Mouse (Mus musculus): ENCODE results near the gene Olfr305.
"Not testable (repeated sequence)": the region's sequence is repeated elsewhere in the genome, so short reads cannot be mapped to it uniquely, and the experiment has no call there.

Olfr305 gene

DNA sequence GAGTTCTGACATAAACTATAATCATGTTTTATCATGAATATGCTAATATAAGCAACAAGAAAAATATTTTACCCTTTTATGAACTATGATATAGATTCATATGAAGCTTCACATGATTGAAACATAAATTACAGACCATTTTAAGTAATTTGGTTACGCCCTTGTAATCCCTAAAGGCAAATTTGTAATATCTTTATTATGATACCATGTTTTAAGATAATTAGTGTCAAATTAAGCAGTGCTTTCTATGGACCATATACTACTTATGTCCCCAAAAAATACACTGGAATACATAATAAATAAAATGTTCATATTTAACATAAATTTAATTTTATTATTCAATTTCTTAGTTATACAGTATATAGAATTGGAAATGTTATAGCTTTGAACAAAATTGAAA lies at the start of gene Olfr305:
TSS of gene Olfr305 (minus strand) at position 101 of the 400 bp plus-strand sequence.
- DNase-seq = no peak

DNA sequence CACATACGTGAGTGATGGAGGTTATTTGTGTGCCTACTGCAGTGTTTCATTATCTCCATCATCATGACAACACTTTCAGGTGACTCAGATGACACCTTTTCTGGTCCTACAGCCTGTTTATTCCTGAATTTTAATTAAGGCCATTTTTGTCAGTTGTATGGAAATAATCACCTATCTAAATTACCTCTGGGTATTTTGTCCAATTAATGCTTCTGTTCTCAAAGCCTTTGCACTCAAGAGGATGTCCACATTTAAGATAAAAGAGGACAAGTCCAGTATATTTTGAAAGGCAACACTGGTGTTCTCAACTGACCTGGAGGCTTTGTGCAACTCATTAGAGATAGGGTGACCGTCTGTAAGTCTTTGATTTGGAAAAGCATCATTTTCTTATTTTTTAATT lies 36.8 kb upstream of the Olfr305 start, which contains the start of gene Olfr301:
TSS of gene Olfr301 (plus strand) at position 301 of the 400 bp plus-strand sequence.
- no peak for DNase-seq

DNA sequence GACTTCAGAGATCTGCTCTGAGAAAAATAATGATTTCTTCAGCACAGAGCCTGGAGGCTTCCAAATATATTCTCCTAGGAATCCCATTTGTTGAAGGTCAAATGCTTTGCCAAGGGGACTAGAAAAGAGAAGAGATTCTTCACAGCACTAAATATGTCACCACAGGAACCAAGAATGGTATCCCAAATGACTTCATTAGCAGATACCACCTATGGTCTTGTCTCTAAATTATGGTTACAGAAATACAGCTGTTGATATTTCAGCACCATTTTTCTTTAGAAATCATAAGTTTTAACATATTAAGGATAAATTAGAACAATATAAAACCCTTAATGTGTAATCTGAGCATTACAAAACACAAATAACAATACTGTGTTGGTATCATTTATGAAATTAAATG lies 31.0 kb upstream of the Olfr305 start, which contains the start of gene Olfr303:
TSS of gene Olfr303 (minus strand) at position 101 of the 400 bp plus-strand sequence.
- DNase-seq = no peak

DNA sequence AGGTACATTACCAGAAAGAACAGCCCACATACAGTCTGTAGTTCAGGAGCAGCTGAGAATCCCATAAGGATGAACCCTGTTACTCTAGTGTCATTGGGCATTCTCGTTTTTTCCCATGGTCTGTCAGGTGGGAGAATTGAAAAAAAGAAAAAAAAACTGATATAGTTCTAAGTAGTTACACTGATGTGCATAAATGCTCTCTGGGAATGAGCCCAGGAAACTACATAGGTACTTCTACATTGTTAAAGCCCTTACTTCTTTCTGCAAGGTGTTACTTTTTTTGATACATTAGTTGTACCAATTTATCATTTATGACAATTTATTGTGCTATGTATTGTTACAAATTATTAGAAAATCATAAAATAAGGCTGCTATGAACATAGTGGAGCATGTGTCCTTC lies 19.8 kb upstream of the Olfr305 start, which contains the start of gene Olfr304:
TSS of gene Olfr304 (minus strand) at position 101 of the 400 bp plus-strand sequence.
- DNase-seq = no peak

DNA sequence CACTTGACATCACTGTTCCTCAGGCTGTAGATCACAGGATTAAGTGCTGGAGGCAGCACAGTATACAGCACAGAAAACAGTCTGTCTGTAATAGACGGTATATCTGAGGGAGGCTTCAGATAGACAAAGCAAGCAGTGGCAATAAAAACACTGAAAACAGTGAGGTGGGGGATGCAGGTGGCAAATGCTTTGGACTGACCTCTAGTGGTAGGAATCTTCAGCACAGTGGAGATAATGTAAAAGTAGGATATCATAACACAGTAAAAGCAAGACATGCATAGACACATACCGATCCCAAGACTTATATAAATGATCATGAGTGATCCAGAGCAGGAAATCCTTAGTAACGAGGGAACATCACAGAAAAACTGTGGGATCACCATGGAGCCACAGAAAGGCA lies 19.0 kb upstream of the Olfr305 start:
- no peak for DNase-seq

DNA sequence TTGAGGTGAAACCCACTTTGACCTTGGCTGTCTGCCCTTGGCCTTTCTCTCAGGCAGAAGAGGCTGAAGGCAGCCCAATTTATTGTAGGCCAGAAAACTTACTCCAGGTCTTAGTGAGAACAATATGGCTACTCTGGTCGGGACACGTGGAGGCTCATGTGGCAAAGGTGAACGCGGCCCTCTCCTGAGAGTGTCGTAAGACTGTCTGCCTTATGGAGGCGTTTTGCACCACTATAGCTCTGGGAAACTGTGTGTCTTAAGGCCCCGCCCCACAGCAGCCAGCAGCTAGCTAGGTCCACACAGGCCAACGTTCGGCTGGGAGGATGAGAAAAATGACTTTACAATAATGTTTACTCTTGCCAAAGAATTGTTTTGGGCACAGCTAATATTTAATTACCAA lies 20.4 kb downstream of the Olfr305 start:
- DNase-seq = not testable (repeated sequence)

DNA sequence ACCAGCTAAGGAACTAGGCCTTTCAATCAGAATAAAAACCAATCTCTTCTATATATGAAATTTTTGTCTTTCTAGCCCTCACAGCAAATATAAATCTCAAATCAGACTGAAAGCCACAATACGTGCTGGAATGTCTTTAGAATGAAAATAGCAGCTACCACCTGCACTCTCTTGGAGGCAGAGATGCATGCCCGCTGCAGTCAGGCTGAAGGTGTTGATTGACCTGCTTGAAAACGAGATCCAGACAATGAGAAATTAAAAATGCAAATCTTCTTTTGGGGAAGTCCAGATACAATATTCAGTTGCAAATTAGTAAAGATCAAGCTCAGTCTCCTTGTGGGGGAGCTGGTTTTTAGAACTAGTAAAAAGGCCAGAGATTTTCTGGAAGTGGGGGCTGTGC lies 22.5 kb downstream of the Olfr305 start:
- no peak for DNase-seq

DNA sequence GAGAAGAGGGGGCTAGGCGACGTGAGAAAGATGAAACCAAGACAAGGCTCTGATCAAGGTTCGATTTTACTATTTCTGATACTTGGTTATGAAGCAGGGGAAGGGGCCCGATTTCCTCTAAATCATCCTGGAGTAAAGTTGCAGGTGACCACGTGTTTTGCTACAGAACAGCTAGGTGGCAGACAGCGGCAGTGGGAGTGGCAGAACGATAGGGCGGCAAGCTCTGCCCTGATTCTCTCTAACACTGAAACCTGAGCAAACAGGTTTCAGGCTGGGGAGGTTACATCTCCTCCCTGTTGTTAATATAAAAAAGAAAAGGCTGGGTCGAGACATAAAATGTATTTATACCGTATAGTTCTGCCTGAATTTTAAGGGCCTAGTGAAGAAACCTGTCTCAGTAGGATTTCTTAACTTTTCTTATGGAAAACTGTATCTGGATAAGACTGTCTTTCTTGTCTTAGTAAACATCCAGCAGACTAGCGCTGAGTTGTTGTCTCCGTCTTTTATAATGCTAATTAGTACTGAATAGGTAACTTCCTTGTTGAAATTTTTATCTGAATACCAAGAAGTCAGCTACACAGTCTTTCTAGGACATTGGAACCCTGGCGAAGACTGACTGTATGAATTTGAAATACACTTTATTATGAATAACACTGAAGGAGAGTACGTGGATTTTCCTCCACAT lies 23.7 kb downstream of the Olfr305 start:
- DNase-seq = no peak

DNA sequence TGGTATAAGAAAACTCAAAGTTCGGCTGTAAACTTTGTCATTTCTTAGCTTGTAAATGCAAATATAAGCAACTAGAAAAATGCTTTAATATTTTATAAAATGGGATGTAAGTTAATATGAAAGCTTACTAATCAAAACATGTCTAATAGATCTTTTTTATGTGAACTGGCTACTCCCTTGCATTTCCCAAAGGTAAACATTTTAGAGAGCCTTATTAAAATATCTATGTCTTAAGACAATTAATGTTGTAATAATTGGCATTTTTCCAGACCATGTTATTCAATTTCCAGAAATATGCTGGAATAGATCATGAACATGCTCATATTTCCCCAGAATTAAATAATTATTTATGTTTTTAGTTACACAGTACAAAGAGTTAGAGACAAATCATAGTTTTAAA lies 29.2 kb downstream of the Olfr305 start, which contains the start of gene Olfr307:
TSS of gene Olfr307 (minus strand) at position 101 of the 400 bp plus-strand sequence.
- DNase-seq = no peak

DNA sequence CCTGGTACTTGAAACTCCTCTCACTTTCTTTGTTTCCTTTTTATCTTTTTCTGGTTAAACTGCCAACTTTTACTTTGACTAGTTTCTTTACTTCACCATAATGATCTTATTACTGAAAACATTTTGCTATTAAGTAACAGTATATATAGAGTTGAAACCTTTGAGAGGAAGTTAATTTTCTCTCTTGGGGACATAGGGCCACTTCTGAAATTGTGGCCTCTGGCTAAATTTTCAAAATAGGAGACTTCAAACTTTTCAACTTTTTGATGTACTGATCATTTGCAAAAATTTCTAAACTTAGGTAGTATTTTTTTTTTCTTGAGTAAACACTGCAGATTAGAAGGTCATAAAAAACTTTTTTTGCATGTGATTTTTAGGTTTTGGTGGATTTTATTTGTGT lies 41.2 kb downstream of the Olfr305 start, which contains the start of gene Olfr308:
TSS of gene Olfr308 (minus strand) at position 101 of the 400 bp plus-strand sequence.
- no peak for DNase-seq

DNA sequence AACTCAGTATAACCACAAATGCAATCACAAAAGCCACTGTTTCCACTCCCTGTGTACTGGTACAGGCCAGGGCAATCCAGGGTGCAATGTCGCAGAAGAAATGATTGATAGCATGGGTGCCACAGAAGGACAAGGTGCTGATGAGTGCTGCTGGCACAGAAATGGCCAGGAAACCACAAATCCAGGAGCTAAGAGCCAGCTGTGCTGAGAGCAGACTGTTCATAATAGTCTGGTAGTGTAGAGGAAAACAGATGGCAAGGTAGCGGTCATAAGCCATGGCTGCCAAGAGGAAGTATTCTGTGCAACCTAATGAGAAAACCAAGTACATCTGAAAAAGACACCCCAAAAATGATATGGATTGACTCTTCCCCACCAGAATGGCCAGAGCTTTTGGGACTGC lies 45.4 kb downstream of the Olfr305 start:
- DNase-seq = no peak

DNA sequence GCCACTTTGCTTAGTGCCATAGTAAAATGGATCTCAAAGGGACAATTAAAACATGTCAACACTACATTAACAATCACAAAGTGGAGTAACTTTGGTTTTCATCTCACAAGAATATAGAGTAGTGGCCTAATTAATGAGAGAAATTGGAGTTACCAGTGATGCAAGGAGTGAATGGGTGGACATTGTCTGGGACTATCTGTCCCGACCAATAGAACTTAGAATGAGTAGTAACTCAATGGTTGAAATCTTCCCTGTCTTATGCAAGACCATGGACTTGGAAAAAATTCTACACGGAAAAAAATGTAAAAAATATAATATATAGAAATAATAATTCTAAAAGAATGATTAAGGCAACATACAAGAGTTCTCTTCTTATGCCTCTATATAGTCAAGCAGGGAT lies 53.1 kb downstream of the Olfr305 start, which contains the start of gene Olfr309:
TSS of gene Olfr309 (minus strand) at position 101 of the 400 bp plus-strand sequence.
- no peak for DNase-seq

All from spleen, adult 18-20 months (tissue).